Mouse (Mus musculus) heart, postnatal 0 days (tissue): ENCODE measurements around the gene Cyth3.

Experiments used
- CTCF ChIP-seq: IDR thresholded peaks from 2 replicates; pipeline ENCODE4 v1.5.1; 2016; ENCODE audit warnings: antibody characterized with exemption, control low read depth, low read depth
- EP300 ChIP-seq: IDR thresholded peaks from 2 replicates; pipeline ENCODE4 v1.6.1; 2016; ENCODE audit warnings: antibody characterized with exemption, low read depth

DNA sequence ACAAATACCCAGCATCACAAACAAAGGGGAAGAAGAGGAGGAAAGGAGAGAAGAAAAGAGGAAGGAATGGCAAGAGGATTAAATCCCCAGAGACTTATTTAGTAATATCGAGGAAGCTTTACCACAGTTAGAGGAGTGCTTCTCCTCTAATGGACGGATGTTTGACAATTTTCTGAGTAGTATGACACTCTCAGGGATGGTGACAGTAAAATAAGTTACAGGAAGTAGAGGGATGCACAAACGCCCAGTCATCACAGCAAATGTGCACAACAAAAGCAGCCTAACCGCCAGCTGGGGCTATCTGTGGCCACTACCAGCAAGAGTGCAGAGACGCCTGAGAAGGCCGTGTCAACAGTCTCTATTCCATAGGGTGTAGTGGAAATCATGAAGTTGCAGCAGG lies 57.4 kb downstream of the Cyth3 start:
- TF ChIP-seq CTCF (no peak), EP300 (no peak)
